ENCODE assay signal across 1 mouse cellular context in the genomic region with DNA sequence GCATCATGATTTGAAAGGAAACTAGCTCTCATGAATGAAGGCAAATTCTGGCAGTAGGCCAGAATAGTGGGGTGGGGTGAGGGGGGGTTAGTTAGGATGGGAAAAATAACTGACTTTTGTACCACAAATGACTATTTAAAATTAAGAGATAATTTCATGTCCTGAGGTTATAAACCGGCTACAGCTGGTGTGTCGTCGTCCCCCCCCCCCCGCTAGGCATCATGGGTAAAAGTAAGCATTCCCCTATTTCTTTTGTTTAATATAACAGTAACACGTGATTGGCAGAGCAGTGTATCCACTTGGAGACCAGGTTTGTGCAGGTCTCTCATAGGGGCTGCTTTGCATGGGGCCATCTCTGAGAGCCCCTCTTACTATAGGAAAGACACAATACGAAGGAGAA.
TF ChIP-seq lines count a peak whose summit lies in the region.

No protein-coding gene starts in this region.

TF ChIP-seq in MEL, 35 proteins besides CTCF, POLR2A, EP300 and RAD21 (continued from another document):
- TF ChIP-seq CHD2 (IDR thresholded peaks at IDR 0.05; ENCODE audit: low read length): no peak
- TF ChIP-seq MEF2A (IDR thresholded peaks at IDR 0.05; ENCODE audit: extremely low read depth, insufficient replicate concordance, low read depth, low read length, poor library complexity, severe bottlenecking): peak; percentile 37; the same call in 1 of the 2 replicates
- no peak for TF ChIP-seq TAL1 (IDR thresholded peaks at IDR 0.05; ENCODE audit: low read length)
- 0 out of 2 replicates have a peak, but pooled peaks have one; percentile 49 for TF ChIP-seq TCF12 (IDR thresholded peaks at IDR 0.05; ENCODE audit: low read depth, low read length)
- TF ChIP-seq HCFC1 (IDR thresholded peaks at IDR 0.05; ENCODE audit: low read depth, low read length): no peak; the same call in 1 of the 2 replicates
- TF ChIP-seq ZNF384 (IDR thresholded peaks at IDR 0.05; ENCODE audit: low read depth, low read length): no peak; the same call in 1 of the 2 replicates
- no peak for TF ChIP-seq GABPA (IDR thresholded peaks at IDR 0.05; ENCODE audit: low read depth, low read length)
- no peak for TF ChIP-seq USF2 (IDR thresholded peaks at IDR 0.05; ENCODE audit: borderline replicate concordance in 1 of 2, insufficient read depth in 1 of 2, low read depth in 1 of 2, low read length in 2 of 2)
- peak; percentile 72; the same call in 1 of the 2 replicates for TF ChIP-seq MYB (IDR thresholded peaks at IDR 0.05; ENCODE audit: low read depth, low read length)
- 0 out of 2 replicates have a peak, but pooled peaks have one; percentile 48 for TF ChIP-seq BHLHE40 (IDR thresholded peaks at IDR 0.05; ENCODE audit: borderline replicate concordance, low read depth, low read length)
- TF ChIP-seq NRF1 (IDR thresholded peaks at IDR 0.05; ENCODE audit: insufficient read depth, low read depth, low read length, poor library complexity, severe bottlenecking): no peak
- peak; percentile 27; the same call in 1 of the 2 replicates for TF ChIP-seq MAX (IDR thresholded peaks at IDR 0.05; ENCODE audit: low read length)
- no peak; the same call in 1 of the 2 replicates for TF ChIP-seq ZC3H11A (IDR thresholded peaks at IDR 0.05; ENCODE audit: low read depth, low read length)
- peak; percentile 65 for TF ChIP-seq USF1 (IDR thresholded peaks at IDR 0.05; ENCODE audit: low read depth, low read length)
